Mouse (Mus musculus) lung, adult 2 months (tissue): ENCODE data around the gene Stx2.

Experiments used
- CTCF ChIP-seq: fragments of 200-500 bp; IDR thresholded peaks from 2 replicates; pipeline ENCODE4 v1.5.1; 2011; ENCODE audit warnings: mild to moderate bottlenecking, low read length, control low read depth; ENCODE audit not compliant: insufficient read depth
- POLR2A ChIP-seq: fragments of 200-500 bp; IDR thresholded peaks from 2 replicates; pipeline ENCODE4 v1.6.1; 2011; ENCODE audit warnings: low read depth, mild to moderate bottlenecking, control low read depth, low read length, borderline replicate concordance; ENCODE audit errors: extremely low read depth

GRCm38 (mm10) chr5:128971298-128971697 lies 37.1 kb downstream of the Stx2 start:
- TF ChIP-seq CTCF (peak; percentile 57), POLR2A (no peak)
